Mouse (Mus musculus) liver, adult 2 months (tissue): ENCODE data around the gene Itga4.

ENCODE experiments used
- CTCF ChIP-seq: fragments of 200-500 bp; IDR thresholded peaks from 2 replicates; pipeline ENCODE4 v1.5.1; 2011; ENCODE audit warnings: low read depth, low read length, control low read depth
- POLR2A ChIP-seq: fragments of 200-500 bp; IDR thresholded peaks from 2 replicates; pipeline ENCODE4 v1.6.1; 2011; ENCODE audit warnings: low read length, control low read depth; ENCODE audit not compliant: insufficient read depth; ENCODE audit errors: extremely low read depth

DNA sequence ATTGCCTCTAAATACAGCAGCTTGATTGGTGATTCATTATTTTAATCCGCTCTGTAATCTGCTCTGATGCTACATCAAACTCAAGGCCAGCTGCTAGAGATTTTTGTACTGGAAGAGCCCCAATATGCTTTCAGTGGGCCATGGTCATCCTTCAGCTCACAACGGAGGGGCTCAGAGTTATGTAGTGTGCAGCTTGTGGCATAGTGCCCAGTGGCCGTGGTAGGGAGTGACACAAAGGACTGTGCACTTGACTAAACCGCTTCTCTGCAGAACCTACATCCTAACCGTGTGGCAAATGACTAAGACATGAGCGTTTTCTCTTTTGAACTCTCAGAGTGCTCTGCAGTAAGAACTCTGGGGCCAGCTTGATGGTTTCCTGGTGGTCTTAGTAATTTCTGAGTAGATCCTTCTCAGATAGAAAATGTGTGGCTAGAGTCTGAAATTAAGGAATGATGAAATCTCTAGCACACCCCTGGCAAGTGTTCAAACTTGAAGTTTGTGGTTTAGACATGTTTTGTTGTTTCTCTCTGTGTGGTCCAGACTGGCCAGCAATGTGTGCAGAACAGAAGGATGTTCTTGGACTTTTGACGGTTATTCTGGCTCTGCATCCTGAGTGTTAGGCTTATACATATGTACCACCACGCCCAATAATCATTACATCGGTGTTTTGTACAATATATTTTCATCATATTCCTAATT is 61.1 kb downstream of the Itga4 start:
- TF ChIP-seq CTCF (no peak), POLR2A (no peak)
